Mouse (Mus musculus): Measurements from ENCODE around the gene Olfr789.

- no peak for TF ChIP-seq GATA1 (IDR thresholded peaks at IDR 0.05; ENCODE audit: borderline replicate concordance, low read length)
- TF ChIP-seq FLI1 (IDR thresholded peaks at IDR 0.05; ENCODE audit: low read length) = no peak
These were observed 10.8 kb upstream of the Olfr789 start for GRCm38 (mm10) chr10:129473723-129474122.
